Mouse (Mus musculus): ENCODE data around the gene Trp53tg5. TPM values are rescaled to one million over a fixed set of nuclear protein-coding genes. Genes with fewer than 3 reads are reported as not detected.

The Trp53tg5 gene
- polyA plus RNA-seq (2015; fragmentation: Nextera tagmentation; extraction: Ambion mirVana) = not detected in 2 replicates

GRCm38 (mm10) chr2:164473624-164474023 lies at the start of gene Trp53tg5:
Gene Trp53tg5 (minus strand): TSS chr2:164473724.

GRCm38 (mm10) chr2:164496847-164497690 lies 23.5 kb upstream of the Trp53tg5 start, which contains the start of gene Pigt:
Gene Pigt (plus strand): TSS chr2:164497520.

GRCm38 (mm10) chr2:164485681-164486257 lies 12.2 kb upstream of the Trp53tg5 start, which contains the start of gene Dbndd2:
Gene Dbndd2 (plus strand): TSS chr2:164486106.

GRCm38 (mm10) chr2:164460745-164461551 lies 12.6 kb downstream of the Trp53tg5 start, which contains the start of gene Gm20458:
Gene Gm20458 (plus strand): TSS chr2:164460967.

GRCm38 (mm10) chr2:164456864-164457300 lies 16.6 kb downstream of the Trp53tg5 start, which contains the start of gene Sys1:
Gene Sys1 (plus strand): TSS chr2:164456964.

GRCm38 (mm10) chr2:164443460-164444000 lies 30.0 kb downstream of the Trp53tg5 start, which contains the start of gene Sdc4:
Gene Sdc4 (minus strand): TSS chr2:164443887.

Other genes with a start within 250 kb of the Trp53tg5 start
- not detected in 2 replicates for gene Svs2, start 235.3 kb downstream of the Trp53tg5 start, polyA plus RNA-seq (2015; fragmentation: Nextera tagmentation; extraction: Ambion mirVana)
- not detected in 2 replicates for gene Svs3b, start 217.1 kb downstream of the Trp53tg5 start, polyA plus RNA-seq (2015; fragmentation: Nextera tagmentation; extraction: Ambion mirVana)
- not detected in 2 replicates for gene Svs4, start 195.3 kb downstream of the Trp53tg5 start, polyA plus RNA-seq (2015; fragmentation: Nextera tagmentation; extraction: Ambion mirVana)
- not detected in 2 replicates for gene Svs3a, start 184.5 kb downstream of the Trp53tg5 start, polyA plus RNA-seq (2015; fragmentation: Nextera tagmentation; extraction: Ambion mirVana)
- not detected in 2 replicates for gene Svs6, start 157.0 kb downstream of the Trp53tg5 start, polyA plus RNA-seq (2015; fragmentation: Nextera tagmentation; extraction: Ambion mirVana)
- gene Svs5, start 141.0 kb downstream of the Trp53tg5 start, polyA plus RNA-seq (2015; fragmentation: Nextera tagmentation; extraction: Ambion mirVana) = not detected in 2 replicates
- gene Slpi, start 84.6 kb downstream of the Trp53tg5 start, polyA plus RNA-seq (2015; fragmentation: Nextera tagmentation; extraction: Ambion mirVana) = 0.51 and 1.1 TPM in 2 replicates
- gene Rbpjl, start 70.6 kb downstream of the Trp53tg5 start, polyA plus RNA-seq (2015; fragmentation: Nextera tagmentation; extraction: Ambion mirVana) = 0.49 and 0.68 TPM in 2 replicates
- 15.4 and 15.8 TPM in 2 replicates for gene Matn4, start 68.6 kb downstream of the Trp53tg5 start, polyA plus RNA-seq (2015; fragmentation: Nextera tagmentation; extraction: Ambion mirVana)
- gene Sdc4, start 29.8 kb downstream of the Trp53tg5 start, polyA plus RNA-seq (2015; fragmentation: Nextera tagmentation; extraction: Ambion mirVana) = 42.5 and 43.9 TPM in 2 replicates
- gene Sys1, start 16.8 kb downstream of the Trp53tg5 start, polyA plus RNA-seq (2015; fragmentation: Nextera tagmentation; extraction: Ambion mirVana) = 113 and 120 TPM in 2 replicates
- gene Gm20458, start 12.8 kb downstream of the Trp53tg5 start, polyA plus RNA-seq (2015; fragmentation: Nextera tagmentation; extraction: Ambion mirVana) = 14.5 and 16.2 TPM in 2 replicates
- 41.5 and 45.7 TPM in 2 replicates for gene Dbndd2, start 12.4 kb upstream of the Trp53tg5 start, polyA plus RNA-seq (2015; fragmentation: Nextera tagmentation; extraction: Ambion mirVana)
- gene Pigt, start 23.8 kb upstream of the Trp53tg5 start, polyA plus RNA-seq (2015; fragmentation: Nextera tagmentation; extraction: Ambion mirVana) = 117 and 135 TPM in 2 replicates
- 0.62 and 0.65 TPM in 2 replicates for gene Wfdc2, start 88.7 kb upstream of the Trp53tg5 start, polyA plus RNA-seq (2015; fragmentation: Nextera tagmentation; extraction: Ambion mirVana)
- gene Spint3, start 99.7 kb upstream of the Trp53tg5 start, polyA plus RNA-seq (2015; fragmentation: Nextera tagmentation; extraction: Ambion mirVana) = not detected in 2 replicates
- not detected in 2 replicates for gene Wfdc6a, start 111.7 kb upstream of the Trp53tg5 start, polyA plus RNA-seq (2015; fragmentation: Nextera tagmentation; extraction: Ambion mirVana)
- not detected in 2 replicates for gene Eppin, start 119.9 kb upstream of the Trp53tg5 start, polyA plus RNA-seq (2015; fragmentation: Nextera tagmentation; extraction: Ambion mirVana)
- not detected in 2 replicates for gene Wfdc6b, start 139.8 kb upstream of the Trp53tg5 start, polyA plus RNA-seq (2015; fragmentation: Nextera tagmentation; extraction: Ambion mirVana)
- gene Wfdc8, start 139.9 kb upstream of the Trp53tg5 start, polyA plus RNA-seq (2015; fragmentation: Nextera tagmentation; extraction: Ambion mirVana) = not detected in 2 replicates
- gene Wfdc16, start 165.1 kb upstream of the Trp53tg5 start, polyA plus RNA-seq (2015; fragmentation: Nextera tagmentation; extraction: Ambion mirVana) = not detected in 2 replicates
- not detected in 2 replicates for gene Wfdc10, start 182.3 kb upstream of the Trp53tg5 start, polyA plus RNA-seq (2015; fragmentation: Nextera tagmentation; extraction: Ambion mirVana)
- not detected in 2 replicates for gene Wfdc9, start 182.9 kb upstream of the Trp53tg5 start, polyA plus RNA-seq (2015; fragmentation: Nextera tagmentation; extraction: Ambion mirVana)
- not detected in 2 replicates for gene Wfdc11, start 200.4 kb upstream of the Trp53tg5 start, polyA plus RNA-seq (2015; fragmentation: Nextera tagmentation; extraction: Ambion mirVana)
- gene Wfdc13, start 211.4 kb upstream of the Trp53tg5 start, polyA plus RNA-seq (2015; fragmentation: Nextera tagmentation; extraction: Ambion mirVana) = 0.22 TPM in 1 of 2 replicates, not detected in the other
- not detected in 2 replicates for gene Spint4, start 224.8 kb upstream of the Trp53tg5 start, polyA plus RNA-seq (2015; fragmentation: Nextera tagmentation; extraction: Ambion mirVana)
- gene Spint5, start 241.6 kb upstream of the Trp53tg5 start, polyA plus RNA-seq (2015; fragmentation: Nextera tagmentation; extraction: Ambion mirVana) = not detected in 2 replicates

Measured in neural tube, postnatal 0 days (tissue).